Mouse (Mus musculus) limb, embryonic 12.5 days (tissue): ENCODE measurements at regions not wholly inside any gene's neighbourhood (a gene's known extent, or its start where the extent isn't known, plus 50 kb on each side); places are given as distances from the start of the nearest gene placed in this dataset.

Experiments used
- ATAC-seq: fragments of 200-750 bp; cut with Nextera tagmentation; 2 replicates; pipeline ENCODE4 v1.8.0; 2017; ENCODE audit warnings: low read depth, moderate TSS enrichment; ENCODE audit not compliant: insufficient number of reproducible peaks, insufficient read depth, low FRiP score, low TSS enrichment
- H3K27ac ChIP-seq: fragments of 300-500 bp; sonication (generic); 2 replicates; pipeline ENCODE4 v1.5.1; 2016; ENCODE audit warnings: mild to moderate bottlenecking, moderate library complexity
- H3K27me3 ChIP-seq: fragments of 300-500 bp; sonication (generic); 2 replicates; pipeline ENCODE4 v1.6.1; 2016; ENCODE audit warnings: mild to moderate bottlenecking, moderate library complexity
- H3K36me3 ChIP-seq: fragments of 300-500 bp; sonication (generic); 2 replicates; pipeline ENCODE4 v1.6.1; 2016; ENCODE audit warnings: mild to moderate bottlenecking, moderate library complexity
- H3K4me1 ChIP-seq: fragments of 300-500 bp; sonication (generic); replicated peaks from 2 replicates; pipeline ENCODE4 v1.6.1; 2016
- H3K4me2 ChIP-seq: fragments of 300-500 bp; sonication (generic); 2 replicates; pipeline ENCODE4 v1.6.1; 2016; ENCODE audit warnings: mild to moderate bottlenecking, moderate library complexity
- H3K4me3 ChIP-seq: fragments of 300-500 bp; sonication (generic); replicated peaks from 2 replicates; pipeline ENCODE4 v1.5.1; 2016; ENCODE audit warnings: mild to moderate bottlenecking
- H3K9ac ChIP-seq: fragments of 300-500 bp; sonication (generic); replicated peaks from 2 replicates; pipeline ENCODE4 v1.6.1; 2016; ENCODE audit warnings: mild to moderate bottlenecking, moderate library complexity
- H3K9me3 ChIP-seq: fragments of 300-500 bp; sonication (generic); 2 replicates; pipeline ENCODE4 v1.6.1; 2016; ENCODE audit warnings: mild to moderate bottlenecking, moderate library complexity
- WGBS: fragments of 180-500 bp; shearing (Covaris S2); methylation state at CpG from one replicate; pipeline ENCODE4 v1.1.7; 2016; 5-methylcytosine and 5-hydroxymethylcytosine counted together

- Histone ChIP-seq H3K36me3 (no peaks in the 10 kb centered on the region), H3K27ac (no peak overlapping the region), H3K9me3 (no peaks in the 10 kb centered on the region), H3K27me3 (no peaks in the 10 kb centered on the region), H3K9ac (no peak overlapping the region), H3K4me3 (no peak overlapping the region), H3K4me2 (no peak overlapping the region), H3K4me1 (peaks cover 30% of the 10 kb centered on the region)
- 67% methylated on average over 8 of the region's 8 CpGs for WGBS
- no peak for ATAC-seq
Measured at GRCm38 (mm10) chr12:12590753-12591291, 328.9 kb downstream of the Fam49a start.

- H3K9me3 ChIP-seq = no peaks in the 10 kb centered on the region
- WGBS = 13% methylated on average over 5 of the region's 5 CpGs
- no peak overlapping the region for H3K4me2 ChIP-seq
- peaks cover 30% of the 10 kb centered on the region for H3K4me1 ChIP-seq
- H3K27ac ChIP-seq = 0 out of 2 replicates have a peak overlapping the region, but pooled peaks have one; percentile 12
- no peaks in the 10 kb centered on the region for H3K27me3 ChIP-seq
- peak; percentile 79 for ATAC-seq
- no peak overlapping the region for H3K9ac ChIP-seq
- no peak overlapping the region for H3K4me3 ChIP-seq
- no peaks in the 10 kb centered on the region for H3K36me3 ChIP-seq
Measured at GRCm38 (mm10) chr12:12588771-12589370, 326.9 kb downstream of the Fam49a start.

- no peak overlapping the region for H3K4me2 ChIP-seq
- no peak overlapping the region for H3K27ac ChIP-seq
- no peaks in the 10 kb centered on the region for H3K9me3 ChIP-seq
- no peaks in the 10 kb centered on the region for H3K36me3 ChIP-seq
- H3K27me3 ChIP-seq = no peaks in the 10 kb centered on the region
- no peak overlapping the region for H3K9ac ChIP-seq
- H3K4me3 ChIP-seq = no peak overlapping the region
- ATAC-seq = no peak
- WGBS = 17% methylated on average over 6 of the region's 6 CpGs
- peaks cover 45% of the 10 kb centered on the region for H3K4me1 ChIP-seq
Measured at GRCm38 (mm10) chr12:12586436-12586835, 324.5 kb downstream of the Fam49a start.

GRCm38 (mm10) chr12:12581271-12582186, 319.6 kb downstream of the Fam49a start:
- H3K27ac ChIP-seq = peak overlapping the region; percentile 74
- no peaks in the 10 kb centered on the region for H3K9me3 ChIP-seq
- 4% methylated on average over 19 of the region's 19 CpGs for WGBS
- no peak overlapping the region for H3K9ac ChIP-seq
- H3K4me2 ChIP-seq = peak overlapping the region; percentile 44
- H3K27me3 ChIP-seq = no peaks in the 10 kb centered on the region
- H3K4me3 ChIP-seq = no peak overlapping the region; the same call in 1 of the 2 replicates
- H3K36me3 ChIP-seq = no peaks in the 10 kb centered on the region
- peaks cover 42% of the 10 kb centered on the region for H3K4me1 ChIP-seq
- peak; percentile 89 for ATAC-seq

GRCm38 (mm10) chr12:12580763-12581178, 318.8 kb downstream of the Fam49a start:
- WGBS = 2% methylated on average over 8 of the region's 8 CpGs
- Histone ChIP-seq H3K4me3 (no peak overlapping the region), H3K9ac (no peak overlapping the region), H3K4me2 (peak overlapping the region; percentile 44), H3K36me3 (no peaks in the 10 kb centered on the region), H3K4me1 (peaks cover 42% of the 10 kb centered on the region), H3K9me3 (no peaks in the 10 kb centered on the region), H3K27ac (peak overlapping the region; percentile 74; the same call in 1 of the 2 replicates), H3K27me3 (no peaks in the 10 kb centered on the region)
- 0 out of 2 replicates have a peak, but pooled peaks have one; percentile 15 for ATAC-seq

- H3K9me3 ChIP-seq = no peaks in the 10 kb centered on the region
- peaks cover 42% of the 10 kb centered on the region for H3K4me1 ChIP-seq
- no peak overlapping the region for H3K4me2 ChIP-seq
- H3K9ac ChIP-seq = no peak overlapping the region
- no peaks in the 10 kb centered on the region for H3K36me3 ChIP-seq
- H3K4me3 ChIP-seq = no peak overlapping the region
- H3K27ac ChIP-seq = no peak overlapping the region
- WGBS = 52% methylated on average over 7 of the region's 7 CpGs
- H3K27me3 ChIP-seq = no peaks in the 10 kb centered on the region
- no peak for ATAC-seq
Measured at GRCm38 (mm10) chr12:12578278-12578677, 316.3 kb downstream of the Fam49a start.

GRCm38 (mm10) chr12:12570563-12571251, 308.8 kb downstream of the Fam49a start:
- WGBS = 94% methylated on average over 7 of the region's 7 CpGs

GRCm38 (mm10) chr12:12567734-12568104, 305.8 kb downstream of the Fam49a start:
- Histone ChIP-seq H3K27me3 (no peaks in the 10 kb centered on the region), H3K9me3 (no peaks in the 10 kb centered on the region), H3K4me3 (no peak overlapping the region), H3K4me2 (no peak overlapping the region), H3K9ac (no peak overlapping the region), H3K4me1 (no peaks in the 10 kb centered on the region), H3K36me3 (no peaks in the 10 kb centered on the region), H3K27ac (no peak overlapping the region)
- 94% methylated on average over 3 of the region's 3 CpGs for WGBS
- no peak for ATAC-seq

More at GRCm38 (mm10) chr12:12570563-12571251, 308.8 kb downstream of the Fam49a start:
- Histone ChIP-seq H3K27me3 (no peaks in the 10 kb centered on the region), H3K4me2 (no peak overlapping the region), H3K9ac (no peak overlapping the region), H3K27ac (no peak overlapping the region), H3K9me3 (no peaks in the 10 kb centered on the region), H3K4me3 (no peak overlapping the region), H3K4me1 (no peaks in the 10 kb centered on the region), H3K36me3 (no peaks in the 10 kb centered on the region)
- ATAC-seq = no peak

GRCm38 (mm10) chr12:12567058-12567733, 305.3 kb downstream of the Fam49a start:
- Histone ChIP-seq H3K36me3 (no peaks in the 10 kb centered on the region), H3K27ac (no peak overlapping the region), H3K9me3 (no peaks in the 10 kb centered on the region), H3K27me3 (no peaks in the 10 kb centered on the region), H3K4me1 (no peaks in the 10 kb centered on the region), H3K4me2 (no peak overlapping the region), H3K4me3 (no peak overlapping the region), H3K9ac (no peak overlapping the region)
- no peak for ATAC-seq
- 95% methylated on average over 7 of the region's 7 CpGs for WGBS

- H3K4me1 ChIP-seq = no peaks in the 10 kb centered on the region
- H3K4me2 ChIP-seq = no peak overlapping the region
- H3K9ac ChIP-seq = no peak overlapping the region
- H3K27ac ChIP-seq = no peak overlapping the region
- no peaks in the 10 kb centered on the region for H3K9me3 ChIP-seq
- 79% methylated on average over 1 of the region's 1 CpGs for WGBS
- H3K4me3 ChIP-seq = no peak overlapping the region
- ATAC-seq = no peak
- no peaks in the 10 kb centered on the region for H3K36me3 ChIP-seq
- H3K27me3 ChIP-seq = no peaks in the 10 kb centered on the region
Measured at GRCm38 (mm10) chr12:12562267-12562666, 300.3 kb downstream of the Fam49a start.
